Mouse (Mus musculus): Measurements from ENCODE around the gene Zc3h8.
A peak's percentile ranks its signal among the peaks of the same experiment; 100 is the strongest.

Zc3h8 gene

GRCm38 (mm10) chr2:128943538-128944528, at the start of gene Zc3h8:
TSS of gene Zc3h8 (minus strand) at chr2:128944077.
- DNase-seq = peak; percentile 99

DNA sequence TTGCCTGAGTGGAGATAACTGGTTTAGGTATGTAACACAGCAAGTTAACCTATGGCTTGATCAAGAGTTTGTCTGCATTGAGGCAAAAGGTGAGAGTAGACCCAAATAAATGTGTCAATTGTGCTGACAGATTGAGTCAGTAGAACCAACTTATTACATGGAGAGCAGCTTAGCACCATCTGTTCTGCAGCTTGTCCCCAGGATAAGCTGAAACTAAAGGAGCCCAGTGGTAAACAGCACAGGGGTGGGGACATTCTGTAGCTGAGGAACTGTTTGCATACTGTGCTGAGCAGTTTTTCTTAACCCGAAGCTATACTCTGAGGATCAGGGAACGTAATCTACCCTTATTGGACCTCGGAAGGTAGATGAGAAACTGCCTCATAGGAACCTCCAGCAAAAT, 40.9 kb upstream of the Zc3h8 start:
- DNase-seq = no peak

DNA sequence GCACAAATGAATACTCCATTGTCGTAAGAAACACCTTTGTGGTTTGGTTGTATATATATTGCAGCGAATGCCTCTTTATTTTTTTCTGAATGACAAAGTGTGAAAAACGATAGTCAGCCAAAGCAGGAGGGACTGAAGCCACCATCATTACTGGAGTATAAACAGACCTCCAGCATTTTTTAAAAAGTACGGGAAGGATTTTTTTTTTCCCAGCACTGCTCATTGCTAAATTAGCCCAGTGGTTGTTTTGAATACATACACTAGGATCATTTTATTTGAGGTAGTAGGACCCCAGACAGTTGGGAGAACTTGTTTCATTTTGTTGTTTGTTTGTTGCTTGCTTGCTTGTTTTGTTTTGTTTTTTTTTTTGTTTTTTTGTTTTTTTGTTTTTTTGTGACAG, 31.7 kb upstream of the Zc3h8 start:
- no peak for DNase-seq

DNA sequence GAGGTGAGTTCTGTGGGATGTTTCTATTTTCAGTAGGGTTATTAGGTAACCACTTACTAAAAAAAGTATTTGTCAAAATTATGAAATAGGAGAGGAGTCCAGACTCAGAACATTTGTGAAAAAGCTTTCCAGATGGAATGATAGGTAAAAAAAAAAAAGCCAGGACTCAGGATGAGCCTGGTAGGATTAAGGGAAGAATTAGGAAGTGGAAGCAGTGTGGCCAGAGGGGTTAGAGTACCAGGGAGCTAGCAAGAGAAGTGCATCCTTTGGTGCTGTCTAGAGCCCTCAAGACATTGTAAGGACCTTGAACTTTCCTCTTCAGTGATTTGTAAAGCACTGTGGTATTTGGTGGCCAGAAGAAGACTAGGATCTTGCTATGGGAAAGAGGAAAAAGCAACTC, 28.4 kb upstream of the Zc3h8 start:
- DNase-seq = no peak

DNA sequence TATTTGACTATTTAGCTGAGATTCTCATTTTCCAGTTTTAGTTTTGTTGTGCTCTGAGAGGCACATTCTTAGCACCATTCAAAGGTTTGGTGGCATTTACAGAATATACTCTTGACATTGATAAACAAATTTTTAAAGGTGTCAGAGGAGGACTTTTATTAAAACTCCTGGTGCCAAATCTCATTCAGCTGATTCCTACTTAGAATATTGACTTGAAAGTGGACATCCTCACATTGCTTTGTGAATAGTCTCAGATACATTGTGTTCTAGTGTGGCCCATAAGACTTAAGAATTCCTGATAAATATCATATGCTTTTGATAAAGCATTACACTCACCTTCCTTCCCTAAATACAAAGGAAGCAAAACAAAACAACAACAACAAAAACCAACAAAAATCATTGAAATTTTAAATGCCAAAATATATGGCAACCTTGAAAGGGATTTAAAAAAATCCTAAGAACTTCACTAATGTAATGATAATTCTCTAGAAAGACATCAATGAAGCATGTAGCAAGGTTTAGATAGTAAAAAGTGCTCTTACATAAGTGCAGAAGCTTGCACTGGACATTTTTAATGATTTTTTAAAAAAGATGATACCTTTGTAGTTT, 24.7 kb upstream of the Zc3h8 start:
- DNase-seq = no peak

DNA sequence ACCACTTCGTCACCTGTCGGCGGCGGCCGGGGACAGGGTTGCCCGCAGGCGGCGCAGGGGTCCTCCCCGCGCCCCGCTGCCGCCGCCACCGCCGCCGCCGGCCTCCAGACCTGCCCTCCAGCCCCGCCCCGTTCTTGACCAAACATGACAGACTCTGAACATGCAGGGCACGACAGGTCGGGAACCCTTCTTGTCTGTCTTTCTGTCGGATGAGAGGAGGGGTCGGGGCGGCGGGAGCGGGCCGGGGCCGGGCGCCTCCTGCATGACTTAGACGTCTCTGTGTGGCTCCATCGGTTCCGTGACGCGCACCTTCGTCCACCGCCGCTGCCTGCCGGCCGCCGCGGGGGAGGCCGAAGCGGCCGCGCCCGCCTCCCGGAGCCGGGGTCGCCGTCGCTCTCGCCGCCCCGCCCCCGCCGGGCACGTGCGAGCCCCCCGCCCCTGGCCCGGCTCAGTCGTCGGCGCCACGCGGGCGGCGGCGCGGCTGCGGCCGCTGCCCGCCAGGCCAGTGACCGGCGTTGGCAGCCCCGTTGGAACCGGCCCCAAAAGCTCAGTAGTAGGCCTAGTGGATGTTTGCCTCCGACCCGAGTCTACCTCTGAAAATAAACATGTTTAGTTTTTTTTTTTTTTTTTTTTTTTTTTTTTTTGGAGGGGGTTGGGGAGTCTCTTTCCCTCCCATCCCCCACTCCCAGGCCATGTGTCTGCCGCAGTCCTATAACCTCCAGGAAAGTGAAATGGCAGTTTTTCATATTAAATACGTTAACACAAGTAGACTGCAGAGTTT, 24.0 kb upstream of the Zc3h8 start, which contains the start of gene Gm10762:
Gene Gm10762 (minus strand): TSS at position 65 of the 781 bp plus-strand sequence.
- peak; percentile 80 for DNase-seq

DNA sequence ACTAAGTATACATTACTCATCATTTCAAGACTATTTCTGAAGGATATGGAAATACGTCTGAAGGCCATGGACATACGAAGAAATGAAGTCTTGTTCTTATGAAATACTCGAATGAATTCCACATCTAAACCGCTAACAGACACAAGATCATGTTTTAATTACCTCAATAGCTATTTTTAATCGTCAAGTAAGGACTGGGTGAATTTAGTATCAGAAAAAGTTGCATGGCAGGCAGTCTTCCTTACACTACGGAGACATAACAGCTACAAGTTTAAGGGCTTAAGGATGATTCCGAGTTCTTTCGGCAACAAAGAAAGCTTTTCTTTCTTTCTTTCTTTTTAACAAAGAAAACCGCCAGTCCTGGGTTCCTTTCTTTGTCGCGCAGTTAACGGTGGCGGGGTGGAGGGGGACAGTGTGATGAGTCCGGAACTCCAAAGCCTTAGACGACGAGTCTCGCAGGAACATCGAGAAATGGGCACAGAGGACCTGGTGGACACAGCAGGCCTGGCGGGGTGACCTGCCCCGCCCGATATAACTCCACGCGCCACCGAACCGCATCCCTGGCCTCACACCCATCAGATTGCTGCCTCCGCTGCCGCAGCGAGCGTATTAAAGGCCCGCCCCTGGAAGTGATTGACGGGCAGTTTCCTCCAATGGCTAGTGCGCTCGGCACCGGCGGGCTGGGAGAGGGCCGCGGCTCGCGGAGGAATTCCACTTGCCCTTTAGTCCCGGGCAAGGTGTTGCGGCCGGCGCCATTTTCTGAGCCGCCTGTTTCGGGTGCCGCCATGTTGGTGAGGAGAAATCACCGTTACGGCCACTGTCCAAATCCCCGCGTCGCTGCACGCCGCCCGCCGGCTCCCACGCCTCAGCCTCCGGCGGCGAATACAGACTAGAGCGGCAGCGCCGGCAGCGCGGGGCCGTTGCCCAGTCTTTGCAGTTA, 23.0 kb upstream of the Zc3h8 start, which contains the start of gene Zc3h6:
Gene Zc3h6 (plus strand): TSS at position 762 of the 940 bp plus-strand sequence.
- peak; percentile 98 for DNase-seq

DNA sequence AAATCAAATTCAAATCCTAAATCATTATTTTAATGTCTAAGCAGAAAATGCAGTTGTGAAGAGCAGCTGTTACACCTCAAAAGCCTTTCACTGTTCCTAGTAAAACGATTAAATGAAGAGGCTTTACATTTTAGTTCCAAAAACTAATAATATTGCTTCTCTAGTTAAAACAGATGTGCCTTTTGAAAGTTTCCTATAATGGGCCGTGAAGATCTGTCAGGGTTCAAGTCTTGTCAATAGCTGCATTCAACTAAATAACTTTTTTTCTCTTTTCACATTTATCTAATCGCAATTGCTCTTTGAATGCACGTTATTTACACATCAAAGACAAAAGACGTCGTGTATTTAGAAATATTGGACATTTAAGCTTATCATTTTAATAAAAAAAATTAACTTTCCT, 22.4 kb upstream of the Zc3h8 start:
- no peak for DNase-seq

- DNase-seq = peak; percentile 21
Measured at GRCm38 (mm10) chr2:128965505-128966105, 21.7 kb upstream of the Zc3h8 start.

GRCm38 (mm10) chr2:128954186-128954585, 10.3 kb upstream of the Zc3h8 start:
- no peak for DNase-seq

GRCm38 (mm10) chr2:128947962-128948588, 4.2 kb upstream of the Zc3h8 start:
- DNase-seq = no peak

- no peak for DNase-seq
Measured at GRCm38 (mm10) chr2:128936256-128936655, 7.6 kb downstream of the Zc3h8 start.

GRCm38 (mm10) chr2:128930704-128931103, 13.2 kb downstream of the Zc3h8 start:
- no peak for DNase-seq

DNA sequence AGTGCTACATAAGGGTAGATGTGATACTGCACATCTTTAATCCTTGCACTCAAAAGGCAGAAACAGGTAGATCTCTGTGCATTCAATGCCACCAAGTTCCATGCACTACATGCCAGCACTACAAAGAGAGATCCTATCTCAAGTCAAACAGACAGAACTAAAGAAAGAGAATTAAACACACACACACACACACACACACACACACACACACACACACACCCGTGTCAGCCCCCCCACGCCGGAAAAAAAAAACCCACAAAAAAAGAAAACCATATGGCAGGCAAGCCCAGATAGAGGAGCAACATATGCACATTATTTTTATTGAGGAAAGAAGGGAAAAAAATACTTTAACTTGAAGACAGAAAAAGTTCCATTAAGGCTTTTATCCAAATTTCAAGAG, 15.4 kb downstream of the Zc3h8 start:
- DNase-seq = peak; percentile 32

GRCm38 (mm10) chr2:128924799-128925198, 19.1 kb downstream of the Zc3h8 start:
- no peak for DNase-seq

GRCm38 (mm10) chr2:128916528-128916927, 27.3 kb downstream of the Zc3h8 start:
- DNase-seq = no peak

DNA sequence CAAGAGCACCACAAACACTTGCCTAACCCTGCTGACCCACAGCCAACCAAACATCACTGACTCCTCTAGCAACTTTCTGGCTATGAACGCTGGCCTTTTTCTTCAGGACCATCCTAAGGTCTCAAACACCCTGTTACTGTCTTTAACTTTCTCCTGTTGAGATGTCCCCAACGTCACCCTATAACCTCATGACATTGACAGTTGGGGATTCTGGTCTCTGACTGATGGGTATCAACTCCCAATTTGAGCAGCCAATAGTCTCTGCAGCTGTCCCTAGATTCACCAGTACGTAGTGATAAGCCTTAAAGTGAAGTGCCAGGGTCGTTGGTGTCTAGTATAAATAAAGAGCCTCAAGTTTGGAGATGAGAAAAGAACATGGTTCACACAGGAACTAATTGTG, 28.9 kb downstream of the Zc3h8 start:
- no peak for DNase-seq

GRCm38 (mm10) chr2:128903661-128904060, 40.2 kb downstream of the Zc3h8 start:
- DNase-seq = no peak

DNA sequence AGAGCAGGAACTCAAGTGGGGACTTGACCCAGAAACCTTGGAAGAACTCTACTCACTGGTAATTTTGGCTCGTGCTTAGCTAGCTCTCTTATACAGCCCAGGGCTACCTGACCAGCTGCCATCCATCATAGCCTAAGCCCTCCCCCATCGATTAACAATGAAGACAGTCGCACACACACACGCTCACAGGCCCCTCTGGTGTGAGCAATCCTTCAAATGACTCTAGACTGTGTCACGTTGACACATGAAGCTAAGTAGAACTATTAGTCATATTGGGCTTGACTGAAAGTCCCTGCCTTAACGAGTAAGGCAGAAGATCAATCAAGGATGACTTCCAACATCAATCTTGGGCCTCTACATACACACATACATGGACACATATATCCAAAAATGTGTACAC, 41.0 kb downstream of the Zc3h8 start:
- DNase-seq = no peak

GRCm38 (mm10) chr2:128892180-128892721, 51.6 kb downstream of the Zc3h8 start:
- peak; percentile 46 for DNase-seq

Measured in thymus, postnatal 4 days (tissue).